Mouse (Mus musculus): Measurements from ENCODE around the gene Cd38. TPM values are rescaled to one million over a fixed set of nuclear protein-coding genes. Genes with fewer than 3 reads are reported as not detected.
A peak's percentile ranks its signal among the peaks of the same experiment; 100 is the strongest.

Cd38 gene
- total RNA-seq, 1 experiment, result 11.2 TPM

DNA sequence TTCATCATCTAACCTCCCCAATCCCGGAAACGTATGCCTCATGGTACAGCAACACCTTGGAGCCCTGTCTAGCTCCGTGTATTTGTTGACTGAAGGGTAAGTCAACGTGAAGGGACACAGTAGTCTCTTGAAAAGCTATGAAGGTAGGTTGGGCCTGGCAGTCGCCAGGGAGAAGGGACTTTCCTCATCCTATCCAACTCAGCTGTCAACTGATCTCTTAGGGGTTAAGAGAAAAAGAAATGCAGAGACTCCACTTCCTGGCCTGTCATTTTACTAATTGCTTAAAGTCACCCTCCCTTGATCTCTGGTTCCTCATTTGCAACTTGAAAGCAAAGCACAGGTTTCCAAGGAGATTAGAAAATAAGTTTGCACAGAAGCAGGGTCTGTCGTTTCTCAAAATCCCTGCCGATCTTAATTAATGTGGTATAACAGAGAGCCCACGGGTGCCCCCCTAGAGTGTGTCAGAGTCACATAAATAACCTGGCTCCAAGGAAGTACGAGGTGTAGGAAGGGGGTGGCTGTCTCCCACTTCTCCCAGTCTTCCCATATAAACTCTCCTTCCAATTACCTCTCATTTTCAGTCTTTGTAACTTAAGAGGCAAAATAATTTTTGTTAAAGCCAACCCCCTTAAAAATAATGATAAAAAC, 79.1 kb downstream of the Cd38 start:
- H3K4me3 ChIP-seq (ENCODE audit: insufficient read depth in 1 of 2, low read depth in 1 of 2, low read length in 2 of 2, poor library complexity in 1 of 2, severe bottlenecking in 1 of 2), result peak overlapping the region in 1 of 2 experiments; percentile 61; a peak in 2 of 4 replicates
- peak overlapping the region; percentile 52; the same call in 1 of the 2 replicates for H3K27ac ChIP-seq (ENCODE audit: insufficient read depth, low read depth, low read length, poor library complexity, severe bottlenecking)
- no peaks in the 10 kb centered on the region for H3K36me3 ChIP-seq (ENCODE audit: control insufficient read depth, insufficient read depth, low read length, poor library complexity, severe bottlenecking)
- H3K9me3 ChIP-seq (ENCODE audit: control insufficient read depth, insufficient read depth, low read depth, low read length), result no peaks in the 10 kb centered on the region
- peak; percentile 15 for DNase-seq (ENCODE audit: low read depth, low spot score)
- H3K9ac ChIP-seq (ENCODE audit: insufficient read depth, low read depth, low read length, poor library complexity, severe bottlenecking), result no peak overlapping the region
- peaks cover 12 to 13% of the 10 kb centered on the region in 2 experiments for H3K4me1 ChIP-seq (ENCODE audit: control insufficient read depth in 2 of 2, insufficient read depth in 2 of 2, low read length in 2 of 2, poor library complexity in 1 of 2)
- TF ChIP-seq CHD2 (IDR thresholded peaks at IDR 0.05; ENCODE audit: low read depth, low read length) (no peak), ZC3H11A (IDR thresholded peaks at IDR 0.05; ENCODE audit: borderline replicate concordance, low read depth, low read length) (no peak), HCFC1 (IDR thresholded peaks at IDR 0.05; ENCODE audit: borderline replicate concordance, insufficient read depth, low read length) (no peak), ZNF384 (IDR thresholded peaks at IDR 0.05; ENCODE audit: low read depth, low read length) (no peak), MAFK (IDR thresholded peaks at IDR 0.05; ENCODE audit: insufficient read depth, low read depth, low read length) (no peak)
- in situ Hi-C loops (cut with MboI; ENCODE audit: low sequenced_read_pairs in 2 of 2, unreplicated experiment in 2 of 2), result no loop called here

DNA sequence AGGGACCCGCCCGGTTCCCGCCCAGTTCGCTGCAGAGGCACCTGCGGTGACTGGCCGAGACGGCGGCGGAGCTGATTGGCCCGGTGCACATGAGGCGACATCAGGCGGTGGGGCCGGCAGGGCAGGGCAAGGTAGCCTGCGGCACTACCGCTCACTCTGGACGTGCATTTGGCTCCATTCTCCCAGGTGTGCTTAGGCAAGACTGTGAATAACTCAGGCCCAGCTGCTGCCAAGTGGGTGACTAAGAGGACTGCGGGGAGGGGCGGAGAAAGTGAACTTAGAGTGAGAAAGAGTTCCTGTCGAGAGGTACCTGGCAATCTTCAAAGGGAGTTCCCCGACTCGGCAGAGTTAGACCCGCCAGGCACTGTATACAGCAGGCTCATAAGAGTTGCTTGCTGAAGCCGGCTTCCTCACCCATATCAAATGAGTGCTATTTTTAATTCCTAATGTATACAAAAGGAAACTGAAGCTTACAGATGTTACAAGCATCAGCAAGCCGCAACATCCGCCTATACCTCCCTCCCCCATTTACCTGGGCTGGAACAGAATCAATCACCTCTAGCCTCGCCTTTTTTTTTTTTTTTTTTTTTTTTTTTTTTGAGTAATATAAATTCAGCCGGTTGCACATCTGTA, 79.9 kb downstream of the Cd38 start:
- H3K36me3 ChIP-seq (ENCODE audit: control insufficient read depth, insufficient read depth, low read length, poor library complexity, severe bottlenecking), result no peaks in the 10 kb centered on the region
- TF ChIP-seq ZC3H11A (IDR thresholded peaks at IDR 0.05; ENCODE audit: borderline replicate concordance, low read depth, low read length) (no peak), ZNF384 (IDR thresholded peaks at IDR 0.05; ENCODE audit: low read depth, low read length) (peak; percentile 88), MAFK (IDR thresholded peaks at IDR 0.05; ENCODE audit: insufficient read depth, low read depth, low read length) (peak; percentile 2; the same call in 1 of the 2 replicates), HCFC1 (IDR thresholded peaks at IDR 0.05; ENCODE audit: borderline replicate concordance, insufficient read depth, low read length) (no peak), CHD2 (IDR thresholded peaks at IDR 0.05; ENCODE audit: low read depth, low read length) (no peak)
- peak; percentile 84 for DNase-seq (ENCODE audit: low read depth, low spot score)
- in situ Hi-C loops (cut with MboI; ENCODE audit: low sequenced_read_pairs in 2 of 2, unreplicated experiment in 2 of 2), result no loop called here
- H3K9me3 ChIP-seq (ENCODE audit: control insufficient read depth, insufficient read depth, low read depth, low read length), result no peaks in the 10 kb centered on the region
- peak overlapping the region; percentile 47 to 61 for H3K4me3 ChIP-seq (ENCODE audit: insufficient read depth in 1 of 2, low read depth in 1 of 2, low read length in 2 of 2, poor library complexity in 1 of 2, severe bottlenecking in 1 of 2)
- H3K4me1 ChIP-seq (ENCODE audit: control insufficient read depth in 2 of 2, insufficient read depth in 2 of 2, low read length in 2 of 2, poor library complexity in 1 of 2), result peaks cover 12 to 13% of the 10 kb centered on the region in 2 experiments
- H3K9ac ChIP-seq (ENCODE audit: insufficient read depth, low read depth, low read length, poor library complexity, severe bottlenecking), result peak overlapping the region; percentile 13; the same call in 1 of the 2 replicates
- peak overlapping the region; percentile 83 for H3K27ac ChIP-seq (ENCODE audit: insufficient read depth, low read depth, low read length, poor library complexity, severe bottlenecking)

DNA sequence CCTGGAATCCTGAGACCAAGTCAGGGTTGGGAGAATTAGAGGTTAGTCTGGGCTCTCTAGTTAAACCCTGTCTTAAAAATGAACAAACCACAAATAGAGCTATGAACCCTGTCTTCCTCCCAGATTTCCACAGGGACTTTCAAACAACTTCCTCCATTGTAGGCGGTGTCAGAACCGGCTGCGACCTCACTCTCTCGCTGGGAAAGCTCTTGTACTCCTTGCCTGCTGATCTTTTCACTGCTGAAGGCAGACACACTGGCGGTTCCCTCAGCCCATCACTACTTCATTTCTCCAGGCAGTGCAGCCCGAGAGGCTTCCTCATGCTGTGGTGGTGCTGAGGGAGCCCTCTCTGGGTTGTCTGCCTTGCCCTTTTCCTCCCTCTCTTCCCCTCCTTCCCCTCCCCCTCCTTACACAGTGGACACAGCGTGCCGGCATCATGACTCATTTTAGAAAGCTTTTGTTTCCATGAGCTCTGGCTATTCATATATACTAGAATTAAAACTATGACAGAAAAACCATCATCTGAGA, 80.5 kb downstream of the Cd38 start:
- Histone ChIP-seq H3K27ac (ENCODE audit: insufficient read depth, low read depth, low read length, poor library complexity, severe bottlenecking) (peak overlapping the region; percentile 83), H3K4me1 (ENCODE audit: control insufficient read depth in 2 of 2, insufficient read depth in 2 of 2, low read length in 2 of 2, poor library complexity in 1 of 2) (peaks cover 12 to 13% of the 10 kb centered on the region in 2 experiments), H3K9me3 (ENCODE audit: control insufficient read depth, insufficient read depth, low read depth, low read length) (no peaks in the 10 kb centered on the region), H3K4me3 (ENCODE audit: insufficient read depth in 1 of 2, low read depth in 1 of 2, low read length in 2 of 2, poor library complexity in 1 of 2, severe bottlenecking in 1 of 2) (peak overlapping the region; percentile 47 to 61), H3K9ac (ENCODE audit: insufficient read depth, low read depth, low read length, poor library complexity, severe bottlenecking) (peak overlapping the region; percentile 70), H3K36me3 (ENCODE audit: control insufficient read depth, insufficient read depth, low read length, poor library complexity, severe bottlenecking) (no peaks in the 10 kb centered on the region)
- in situ Hi-C loops (cut with MboI; ENCODE audit: low sequenced_read_pairs in 2 of 2, unreplicated experiment in 2 of 2), result no loop called here
- TF ChIP-seq ZC3H11A (IDR thresholded peaks at IDR 0.05; ENCODE audit: borderline replicate concordance, low read depth, low read length) (no peak), MAFK (IDR thresholded peaks at IDR 0.05; ENCODE audit: insufficient read depth, low read depth, low read length) (no peak), ZNF384 (IDR thresholded peaks at IDR 0.05; ENCODE audit: low read depth, low read length) (no peak), HCFC1 (IDR thresholded peaks at IDR 0.05; ENCODE audit: borderline replicate concordance, insufficient read depth, low read length) (no peak), CHD2 (IDR thresholded peaks at IDR 0.05; ENCODE audit: low read depth, low read length) (no peak)
- DNase-seq (ENCODE audit: low read depth, low spot score), result peak; percentile 20

DNA sequence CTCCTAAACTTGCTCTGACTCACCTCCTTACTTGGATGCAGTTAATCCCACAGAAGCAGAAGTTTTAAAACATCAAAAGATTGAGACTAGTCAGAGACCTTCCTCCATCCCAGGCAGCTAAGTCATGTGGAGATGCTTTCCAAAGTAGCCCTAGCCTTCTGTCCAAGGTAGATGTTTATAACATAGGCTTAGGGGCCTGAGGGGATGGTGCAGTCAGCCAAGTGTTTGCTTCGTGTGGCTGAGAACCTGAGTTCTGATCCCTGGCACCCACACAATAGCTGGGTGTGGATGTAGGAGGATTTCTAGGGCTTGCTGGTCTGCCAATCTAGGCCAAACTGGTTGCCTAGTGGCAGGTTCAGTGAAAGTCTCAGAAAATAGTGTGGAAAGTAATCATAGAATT, 84.9 kb downstream of the Cd38 start:
- TF ChIP-seq MAFK (IDR thresholded peaks at IDR 0.05; ENCODE audit: insufficient read depth, low read depth, low read length), result no peak
- no peak for TF ChIP-seq ZC3H11A (IDR thresholded peaks at IDR 0.05; ENCODE audit: borderline replicate concordance, low read depth, low read length)
- no peak for TF ChIP-seq HCFC1 (IDR thresholded peaks at IDR 0.05; ENCODE audit: borderline replicate concordance, insufficient read depth, low read length)
- TF ChIP-seq ZNF384 (IDR thresholded peaks at IDR 0.05; ENCODE audit: low read depth, low read length), result no peak
- TF ChIP-seq CHD2 (IDR thresholded peaks at IDR 0.05; ENCODE audit: low read depth, low read length), result no peak

More for the DNA sequence above, 84.9 kb downstream of the Cd38 start:
- Histone ChIP-seq H3K9ac (ENCODE audit: insufficient read depth, low read depth, low read length, poor library complexity, severe bottlenecking) (no peak overlapping the region), H3K27ac (ENCODE audit: insufficient read depth, low read depth, low read length, poor library complexity, severe bottlenecking) (no peak overlapping the region), H3K4me3 (ENCODE audit: insufficient read depth in 1 of 2, low read depth in 1 of 2, low read length in 2 of 2, poor library complexity in 1 of 2, severe bottlenecking in 1 of 2) (no peak overlapping the region), H3K9me3 (ENCODE audit: control insufficient read depth, insufficient read depth, low read depth, low read length) (no peaks in the 10 kb centered on the region), H3K4me1 (ENCODE audit: control insufficient read depth in 2 of 2, insufficient read depth in 2 of 2, low read length in 2 of 2, poor library complexity in 1 of 2) (peaks cover 5 to 6% of the 10 kb centered on the region in 2 experiments; a peak in 2 of 4 replicates), H3K36me3 (ENCODE audit: control insufficient read depth, insufficient read depth, low read length, poor library complexity, severe bottlenecking) (no peaks in the 10 kb centered on the region)
- in situ Hi-C loops (cut with MboI; ENCODE audit: low sequenced_read_pairs in 2 of 2, unreplicated experiment in 2 of 2), result no loop called here
- DNase-seq (ENCODE audit: low read depth, low spot score), result no peak
